Mouse (Mus musculus) layer of hippocampus, postnatal 36 days (tissue): Measurements from ENCODE around the gene Krtap11-1. TPM values are rescaled to one million over a fixed set of nuclear protein-coding genes. Genes with fewer than 3 reads are reported as not detected.

ENCODE experiments used
- total RNA-seq, 2 experiments: library from RNA; stranded (reverse); gene quantifications; 2 replicates each; pipeline ENCODE4 v1.2.3; 2021

Krtap11-1 gene
- total RNA-seq, 2 experiments from 2014 or later = not detected

Other genes starting within 250 kb of the Krtap11-1 start
- gene Krtap21-1, start 167.3 kb downstream of the Krtap11-1 start, total RNA-seq = not detected
- not detected for gene Krtap6-2, start 151.1 kb downstream of the Krtap11-1 start, total RNA-seq
- gene Krtap8-1, start 83.2 kb downstream of the Krtap11-1 start, total RNA-seq = not detected
- not detected for gene Krtap7-1, start 62.9 kb downstream of the Krtap11-1 start, total RNA-seq